Mouse (Mus musculus): ENCODE data around the gene Meis3.

GRCm38 (mm10) chr7:16147643-16148042 lies 27.2 kb upstream of the Meis3 start:
- no peak for TF ChIP-seq CTCF (IDR thresholded peaks at IDR 0.05; ENCODE audit: extremely low read depth, insufficient read depth, insufficient read length, insufficient replicate concordance)
- TF ChIP-seq POLR2A (IDR thresholded peaks at IDR 0.05; ENCODE audit: low read depth, low read length) = no peak

Data from spleen, adult 2 months (tissue).